Mouse (Mus musculus): ENCODE measurements around the gene Tmed1.

DNA sequence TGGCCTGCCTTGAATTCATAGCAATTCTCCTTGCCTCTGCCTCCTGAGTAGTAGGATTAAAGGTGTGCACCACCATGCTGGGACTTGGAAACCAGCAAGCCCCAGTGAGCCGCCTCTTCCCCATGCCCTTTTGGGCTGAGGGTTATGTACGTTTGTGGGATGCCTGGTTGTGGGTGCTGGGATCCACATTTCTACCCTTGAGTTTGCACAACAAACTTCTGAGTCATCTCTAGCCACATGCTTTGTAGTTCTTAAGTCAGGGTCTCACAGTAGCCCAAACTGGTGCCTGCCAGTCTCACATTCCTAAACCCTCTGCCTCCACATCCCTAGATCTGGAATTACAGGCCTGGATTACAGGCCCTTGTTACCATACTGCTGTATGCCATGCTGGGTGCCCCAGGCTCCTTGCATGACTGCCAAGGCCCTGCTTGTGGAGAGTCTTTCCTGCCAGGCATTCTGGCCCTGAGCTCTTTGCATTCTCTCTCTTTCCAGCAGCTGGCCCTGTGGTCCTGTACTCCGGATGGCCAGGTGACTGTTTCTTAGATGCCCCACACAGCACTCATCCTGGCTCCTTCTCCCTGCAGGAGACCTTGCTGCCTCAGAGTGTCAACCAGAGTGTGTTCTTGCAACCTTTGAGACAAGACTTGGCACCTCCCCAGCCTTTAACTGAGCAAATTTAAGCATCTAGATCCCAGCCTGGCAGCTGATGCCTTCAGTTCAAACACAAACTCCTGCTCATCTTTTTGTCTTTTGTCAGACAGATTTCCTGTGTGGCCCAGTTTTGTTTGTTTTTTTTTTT is 46.1 kb downstream of the Tmed1 start:
- TF ChIP-seq CTCF (conservative IDR thresholded peaks at IDR 0.05; ENCODE audit: insufficient read depth, insufficient read length, low read depth, low read length), result no peak
- TF ChIP-seq POLR2A (IDR thresholded peaks at IDR 0.05; ENCODE audit: low read depth, low read length), result no peak

Measured in kidney, adult 2 months (tissue).